Mouse (Mus musculus): ENCODE data around the gene Fdps. TPM values are rescaled to one million over a fixed set of nuclear protein-coding genes. Genes with fewer than 3 reads are reported as not detected.
A peak's percentile ranks its signal among the peaks of the same experiment; 100 is the strongest.

Fdps gene
- polyA plus RNA-seq (2015; fragmentation: Nextera tagmentation; extraction: Ambion mirVana) = 239 and 242 TPM in 2 replicates

DNA sequence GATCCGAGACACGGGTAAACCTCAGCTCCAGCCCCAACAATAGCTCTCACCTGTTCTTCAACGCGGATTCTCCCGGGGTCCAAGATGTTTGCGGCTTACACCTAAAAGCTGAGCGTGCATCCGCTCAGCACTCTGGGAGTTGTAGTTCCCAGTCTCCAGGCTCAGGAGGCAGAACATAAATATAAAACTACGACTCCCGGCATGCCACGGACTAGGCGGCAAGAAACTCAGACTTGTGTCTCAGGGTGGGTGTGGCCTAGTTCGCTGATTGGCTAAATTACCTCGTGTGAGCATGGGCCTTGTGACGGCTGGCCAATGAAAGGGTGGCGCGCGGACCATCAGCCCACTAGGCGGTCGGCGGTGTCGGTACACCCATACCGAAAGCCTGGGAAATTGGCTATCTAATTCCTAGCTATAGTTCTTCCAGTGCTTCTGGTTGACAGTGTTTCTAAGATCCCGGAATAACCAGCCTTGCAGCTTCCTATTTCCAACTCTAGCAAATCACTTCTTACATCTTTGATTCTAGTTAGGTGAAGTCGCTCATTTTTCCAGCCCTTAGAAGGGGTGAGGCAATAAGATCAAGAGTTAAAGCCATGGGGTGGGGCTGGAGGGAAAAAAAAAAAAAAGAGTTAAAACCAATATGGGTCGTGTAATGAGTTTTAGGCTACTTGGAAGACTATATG is at the start of gene Fdps:
TSS of gene Fdps (minus strand) at position 148 of the 683 bp plus-strand sequence.
- Histone ChIP-seq H3K4me2 (replicated peaks) (peak within 1 kb of the TSS; percentile 85), H3K9me3 (replicated peaks) (no peaks in the 10 kb centered on the region), H3K27ac (replicated peaks) (peak within 1 kb of the TSS; percentile 74), H3K9ac (peak within 1 kb of the TSS; percentile 44), H3K27me3 (no peaks in the 10 kb centered on the region), H3K4me3 (replicated peaks) (peak within 1 kb of the TSS; percentile 74), H3K4me1 (peaks cover 31% of the 10 kb centered on the region), H3K36me3 (peaks cover 30% of the 10 kb centered on the region)
- under 1% methylated on average over 26 of the region's 26 CpGs for WGBS
- ATAC-seq (ENCODE audit: insufficient number of reproducible peaks, low FRiP score, low TSS enrichment, low read depth) = peak; percentile 99

DNA sequence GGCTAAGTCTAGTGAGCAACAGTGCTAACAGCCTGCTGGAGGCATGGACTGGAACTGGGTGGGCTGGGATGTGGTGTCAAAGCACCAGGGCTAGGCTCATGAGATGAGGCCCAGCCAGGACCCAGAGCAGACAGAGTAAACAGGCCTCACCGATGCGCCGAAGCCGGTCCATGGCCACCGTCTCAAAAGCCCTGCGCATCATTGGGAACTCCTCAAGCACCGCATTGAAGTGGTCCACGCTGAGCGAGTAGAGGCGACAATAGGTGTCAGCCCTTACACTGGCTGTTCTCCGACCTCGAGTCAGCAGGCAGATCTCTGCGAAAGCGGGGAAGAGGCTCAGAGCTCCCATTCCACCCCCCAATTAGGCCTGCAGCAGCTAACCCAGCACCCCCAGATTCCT is 46.8 kb upstream of the Fdps start:
- Histone ChIP-seq H3K4me2 (replicated peaks) (no peak overlapping the region), H3K9me3 (replicated peaks) (no peaks in the 10 kb centered on the region), H3K4me1 (peaks cover 9% of the 10 kb centered on the region; the same call in 1 of the 2 replicates), H3K27ac (replicated peaks) (no peak overlapping the region), H3K27me3 (peaks cover 37% of the 10 kb centered on the region), H3K36me3 (no peaks in the 10 kb centered on the region), H3K9ac (no peak overlapping the region), H3K4me3 (replicated peaks) (no peak overlapping the region)
- WGBS = 70% methylated on average over 14 of the region's 14 CpGs
- no peak for ATAC-seq (ENCODE audit: insufficient number of reproducible peaks, low FRiP score, low TSS enrichment, low read depth)

DNA sequence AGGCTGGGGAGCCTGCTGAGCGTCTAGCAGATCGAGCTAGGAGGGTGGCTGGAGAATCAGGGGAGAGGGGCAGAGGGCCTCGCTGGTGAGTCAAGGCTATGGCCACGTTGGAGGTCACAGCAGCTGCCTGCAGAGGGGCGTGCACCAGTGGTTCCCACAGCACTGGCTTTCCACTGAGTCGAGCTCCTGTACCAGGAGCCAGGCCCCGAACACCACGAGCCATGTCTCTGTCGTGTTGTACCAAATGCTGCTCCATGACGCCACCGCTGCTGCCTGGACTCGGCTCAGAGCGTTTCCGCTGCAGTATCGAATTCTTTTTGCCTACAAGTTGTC is 46.2 kb upstream of the Fdps start:
- ATAC-seq (ENCODE audit: insufficient number of reproducible peaks, low FRiP score, low TSS enrichment, low read depth) = no peak
- Histone ChIP-seq H3K4me3 (replicated peaks) (peak overlapping the region; percentile 38), H3K36me3 (no peaks in the 10 kb centered on the region), H3K9me3 (replicated peaks) (no peaks in the 10 kb centered on the region), H3K4me1 (peaks cover 9% of the 10 kb centered on the region; the same call in 1 of the 2 replicates), H3K9ac (no peak overlapping the region), H3K27me3 (peaks cover 37% of the 10 kb centered on the region), H3K4me2 (replicated peaks) (peak overlapping the region; percentile 66), H3K27ac (replicated peaks) (no peak overlapping the region)
- WGBS = 10% methylated on average over 15 of the region's 15 CpGs

DNA sequence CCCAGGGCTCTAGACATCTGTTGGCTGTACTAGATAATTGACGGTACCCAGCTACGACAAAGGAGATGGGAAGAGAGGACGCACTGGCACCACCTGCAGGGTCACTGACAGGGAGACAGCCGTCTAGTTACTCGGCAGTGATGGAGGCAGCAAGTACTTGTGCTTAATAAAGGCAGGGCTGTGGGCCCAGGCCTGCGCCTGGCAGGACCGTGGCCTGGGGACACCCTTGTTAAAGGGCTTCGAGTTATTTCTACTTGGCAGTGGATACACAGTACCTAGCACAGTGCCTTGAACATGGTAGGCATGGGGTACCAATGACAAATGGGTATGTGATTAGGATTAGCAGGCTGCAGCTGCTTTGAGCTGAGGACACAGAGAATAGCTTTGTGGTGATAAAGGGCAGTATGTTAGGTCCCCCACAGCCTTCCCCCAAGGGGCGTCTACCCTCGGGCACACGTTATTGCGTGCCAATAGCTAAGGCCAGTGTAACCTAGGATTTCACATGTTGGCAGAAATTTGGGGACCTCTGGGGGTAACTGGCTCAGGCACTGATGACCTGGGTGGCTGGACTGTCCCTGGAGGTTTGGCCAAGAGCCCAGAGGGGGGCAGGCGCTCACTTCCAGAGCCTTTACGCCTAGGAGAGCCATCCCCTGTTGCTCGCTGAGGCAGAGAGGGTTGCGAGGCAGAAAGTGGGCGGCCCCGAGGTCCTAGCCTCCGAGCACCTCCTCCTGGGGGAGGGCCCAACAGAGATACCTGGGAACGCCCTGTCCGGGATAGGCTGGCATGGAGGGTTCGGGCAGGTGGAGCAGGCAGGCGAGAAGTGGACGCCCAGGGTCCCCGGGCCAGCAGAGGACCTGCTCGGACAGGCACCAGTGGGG is 45.6 kb upstream of the Fdps start:
- peak overlapping the region; percentile 38 for H3K4me3 ChIP-seq (replicated peaks)
- peaks cover 37% of the 10 kb centered on the region for H3K27me3 ChIP-seq
- H3K4me2 ChIP-seq (replicated peaks) = peak overlapping the region; percentile 66
- ATAC-seq (ENCODE audit: insufficient number of reproducible peaks, low FRiP score, low TSS enrichment, low read depth) = no peak
- WGBS = 22% methylated on average over 26 of the region's 26 CpGs
- H3K36me3 ChIP-seq = no peaks in the 10 kb centered on the region
- H3K9ac ChIP-seq = no peak overlapping the region
- peaks cover 9% of the 10 kb centered on the region; the same call in 1 of the 2 replicates for H3K4me1 ChIP-seq
- no peak overlapping the region for H3K27ac ChIP-seq (replicated peaks)
- H3K9me3 ChIP-seq (replicated peaks) = no peaks in the 10 kb centered on the region

DNA sequence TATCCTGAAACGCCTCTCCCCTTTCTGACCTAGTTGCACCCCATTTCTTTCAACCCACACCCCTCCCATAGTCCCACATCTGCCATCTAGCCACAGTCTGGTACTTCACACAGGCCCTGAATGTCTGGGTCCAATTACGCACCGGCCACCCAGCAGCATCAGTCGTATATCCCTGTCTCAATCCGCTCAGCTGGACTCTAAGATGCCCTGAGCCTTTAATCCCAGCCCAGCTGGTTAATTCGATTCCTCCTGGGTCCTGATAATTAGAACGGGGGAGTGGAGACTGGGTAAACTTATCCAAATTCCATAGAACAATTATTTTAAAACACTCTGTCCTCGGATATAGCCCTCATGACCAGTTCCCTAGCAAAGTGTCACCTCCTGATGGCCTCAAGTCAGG is 43.8 kb upstream of the Fdps start:
- 22% methylated on average over 8 of the region's 8 CpGs for WGBS
- Histone ChIP-seq H3K4me2 (replicated peaks) (no peak overlapping the region), H3K9ac (no peak overlapping the region), H3K27ac (replicated peaks) (no peak overlapping the region), H3K4me3 (replicated peaks) (no peak overlapping the region), H3K4me1 (peaks cover 9% of the 10 kb centered on the region; the same call in 1 of the 2 replicates), H3K9me3 (replicated peaks) (no peaks in the 10 kb centered on the region), H3K27me3 (peaks cover 33% of the 10 kb centered on the region), H3K36me3 (no peaks in the 10 kb centered on the region)
- no peak for ATAC-seq (ENCODE audit: insufficient number of reproducible peaks, low FRiP score, low TSS enrichment, low read depth)

DNA sequence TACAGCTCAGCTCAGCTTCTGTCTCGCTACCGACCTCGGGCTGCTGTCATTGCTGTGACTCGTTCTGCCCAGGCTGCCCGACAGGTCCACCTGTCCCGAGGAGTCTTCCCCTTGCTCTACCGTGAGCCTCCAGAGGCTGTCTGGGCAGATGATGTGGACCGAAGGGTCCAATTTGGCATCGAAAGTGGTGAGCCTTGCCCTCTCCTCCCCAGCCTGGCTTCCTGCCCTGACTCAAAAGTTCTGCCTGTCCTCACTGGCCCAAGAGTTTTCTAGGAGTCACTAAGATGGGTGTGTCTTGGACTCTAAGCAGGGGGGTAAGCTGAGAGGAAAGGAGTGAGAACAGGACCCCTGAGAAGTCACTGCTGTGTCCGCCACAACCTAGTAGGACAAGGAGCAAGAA is 43.1 kb upstream of the Fdps start:
- Histone ChIP-seq H3K9ac (no peak overlapping the region), H3K4me1 (peaks cover 9% of the 10 kb centered on the region; the same call in 1 of the 2 replicates), H3K4me3 (replicated peaks) (no peak overlapping the region), H3K36me3 (no peaks in the 10 kb centered on the region), H3K27ac (replicated peaks) (no peak overlapping the region), H3K4me2 (replicated peaks) (no peak overlapping the region), H3K27me3 (peaks cover 27% of the 10 kb centered on the region), H3K9me3 (replicated peaks) (no peaks in the 10 kb centered on the region)
- WGBS = 67% methylated on average over 10 of the region's 10 CpGs
- ATAC-seq (ENCODE audit: insufficient number of reproducible peaks, low FRiP score, low TSS enrichment, low read depth) = no peak

DNA sequence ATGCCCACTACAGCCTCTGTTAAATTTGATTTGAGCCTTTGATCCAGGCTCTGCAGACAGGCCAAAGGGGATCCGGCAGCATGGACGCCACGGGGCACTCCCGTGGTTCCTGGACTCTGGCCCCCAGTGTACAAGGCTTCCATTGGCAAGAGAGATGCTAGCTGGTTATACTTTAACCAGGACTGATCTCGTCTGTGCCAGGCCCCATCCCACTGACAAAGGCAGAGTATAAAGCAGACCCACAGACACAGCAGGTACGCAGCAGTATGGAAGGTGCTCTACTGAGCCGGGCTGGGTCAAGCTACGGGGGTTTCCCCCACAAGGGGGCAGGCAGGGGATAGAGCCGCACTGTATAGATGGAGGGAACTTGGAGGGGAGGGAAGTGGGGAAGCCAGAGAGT is 34.6 kb upstream of the Fdps start:
- no peak for ATAC-seq (ENCODE audit: insufficient number of reproducible peaks, low FRiP score, low TSS enrichment, low read depth)
- Histone ChIP-seq H3K9ac (no peak overlapping the region), H3K36me3 (no peaks in the 10 kb centered on the region), H3K27ac (replicated peaks) (no peak overlapping the region), H3K9me3 (replicated peaks) (no peaks in the 10 kb centered on the region), H3K4me3 (replicated peaks) (no peak overlapping the region), H3K4me1 (0 out of 2 replicates have a peak, but pooled peaks cover 6% of the 10 kb centered on the region), H3K4me2 (replicated peaks) (no peak overlapping the region), H3K27me3 (0 out of 2 replicates have a peak, but pooled peaks cover 4% of the 10 kb centered on the region)
- WGBS = 41% methylated on average over 9 of the region's 9 CpGs

DNA sequence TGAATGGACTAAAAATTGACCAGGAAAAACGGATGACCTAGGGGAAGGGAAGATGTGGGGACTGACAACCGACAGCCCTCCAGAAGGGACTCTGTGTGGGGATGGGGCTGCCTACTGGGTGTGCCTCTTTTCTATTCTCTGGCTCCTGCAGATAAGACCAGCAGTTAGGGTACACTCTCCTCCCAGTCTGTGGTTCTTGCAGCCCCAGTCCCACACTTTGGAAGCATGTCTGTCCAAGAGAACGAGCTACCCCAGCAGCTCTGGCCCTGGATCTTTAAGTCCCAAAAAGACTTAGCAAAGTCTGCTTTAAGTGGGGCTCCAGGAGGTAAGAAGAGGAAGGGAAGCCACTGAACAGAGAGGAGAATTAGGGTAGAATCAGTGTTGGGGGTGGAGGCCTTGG is 34.2 kb upstream of the Fdps start, which contains the start of gene Pklr:
TSS of gene Pklr (plus strand) at position 185 of the 400 bp plus-strand sequence.
- 53% methylated on average over 3 of the region's 3 CpGs for WGBS
- no peak within 1 kb of the TSS for H3K9ac ChIP-seq
- ATAC-seq (ENCODE audit: insufficient number of reproducible peaks, low FRiP score, low TSS enrichment, low read depth) = no peak
- H3K4me1 ChIP-seq = 0 out of 2 replicates have a peak, but pooled peaks cover 6% of the 10 kb centered on the region
- H3K36me3 ChIP-seq = no peaks in the 10 kb centered on the region
- no peaks in the 10 kb centered on the region for H3K9me3 ChIP-seq (replicated peaks)
- H3K4me2 ChIP-seq (replicated peaks) = no peak within 1 kb of the TSS
- 0 out of 2 replicates have a peak, but pooled peaks cover 4% of the 10 kb centered on the region for H3K27me3 ChIP-seq
- no peak within 1 kb of the TSS for H3K27ac ChIP-seq (replicated peaks)
- H3K4me3 ChIP-seq (replicated peaks) = no peak within 1 kb of the TSS

DNA sequence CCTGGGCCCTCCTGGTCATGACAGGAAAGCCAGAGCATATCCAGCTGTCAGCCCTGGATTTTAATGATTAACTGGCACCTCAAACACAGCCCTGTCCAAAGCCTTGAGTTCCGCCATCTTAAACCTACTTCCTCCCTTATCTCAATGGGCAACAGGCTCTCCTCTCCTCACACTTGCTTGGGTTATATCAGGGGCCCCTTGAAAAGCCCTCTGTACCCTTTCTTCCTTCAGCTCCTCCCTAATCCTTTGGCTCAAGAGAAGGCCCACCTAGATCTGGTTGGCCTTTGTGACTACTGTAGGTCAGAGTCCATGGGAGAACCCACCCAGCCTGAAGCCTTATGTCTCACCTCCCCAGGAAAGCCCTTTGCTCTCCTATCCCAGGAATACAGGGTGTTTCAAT is 32.0 kb upstream of the Fdps start:
- Histone ChIP-seq H3K27ac (replicated peaks) (no peak overlapping the region), H3K4me2 (replicated peaks) (no peak overlapping the region), H3K36me3 (no peaks in the 10 kb centered on the region), H3K9ac (no peak overlapping the region), H3K4me3 (replicated peaks) (no peak overlapping the region), H3K9me3 (replicated peaks) (no peaks in the 10 kb centered on the region), H3K4me1 (0 out of 2 replicates have a peak, but pooled peaks cover 6% of the 10 kb centered on the region), H3K27me3 (0 out of 2 replicates have a peak, but pooled peaks cover 4% of the 10 kb centered on the region)
- 81% methylated on average over 1 of the region's 1 CpGs for WGBS
- no peak for ATAC-seq (ENCODE audit: insufficient number of reproducible peaks, low FRiP score, low TSS enrichment, low read depth)

DNA sequence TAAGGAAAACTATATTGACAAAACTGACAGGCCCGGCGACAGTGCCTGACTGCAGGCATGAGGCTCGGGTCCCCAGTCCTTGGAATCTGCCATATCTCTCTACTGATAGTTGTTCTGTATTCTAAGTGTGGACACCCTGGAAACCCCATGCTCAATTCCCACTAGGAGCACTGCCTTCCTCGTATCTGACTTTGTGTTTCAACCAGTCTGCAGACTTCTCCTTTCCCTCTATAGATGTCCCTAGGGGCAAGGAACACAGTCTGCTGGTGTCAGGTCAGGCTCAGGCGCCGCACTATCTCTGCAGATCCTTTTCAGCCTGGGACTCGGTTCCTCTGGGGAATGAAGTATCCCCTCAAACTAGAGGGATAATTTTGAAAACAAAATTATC is 31.3 kb upstream of the Fdps start:
- no peaks in the 10 kb centered on the region for H3K9me3 ChIP-seq (replicated peaks)
- no peaks in the 10 kb centered on the region for H3K36me3 ChIP-seq
- H3K4me2 ChIP-seq (replicated peaks) = no peak overlapping the region
- ATAC-seq (ENCODE audit: insufficient number of reproducible peaks, low FRiP score, low TSS enrichment, low read depth) = no peak
- H3K27me3 ChIP-seq = 0 out of 2 replicates have a peak, but pooled peaks cover 4% of the 10 kb centered on the region
- no peak overlapping the region for H3K4me3 ChIP-seq (replicated peaks)
- no peak overlapping the region for H3K27ac ChIP-seq (replicated peaks)
- 0 out of 2 replicates have a peak, but pooled peaks cover 6% of the 10 kb centered on the region for H3K4me1 ChIP-seq
- 79% methylated on average over 7 of the region's 7 CpGs for WGBS
- H3K9ac ChIP-seq = no peak overlapping the region
